Mouse (Mus musculus) brain, adult 10 weeks (tissue): ENCODE results near the gene Tusc1. TPM values are rescaled to one million over a fixed set of nuclear protein-coding genes. Genes with fewer than 3 reads are reported as not detected.

ENCODE experiments used
- polyA plus RNA-seq: library from polyadenylated mRNA; stranded (reverse); fragments of 350-450 nt; fragmentation: Illumina TruSeq; extraction: RNeasy Lipid Tissue Mini Kit (QIAGEN cat#74804); gene quantifications from one replicate; pipeline ENCODE4 v1.2.3, GENCODE M21; 2015; ENCODE audit warnings: low read depth, low replicate concordance

The Tusc1 gene
- polyA plus RNA-seq, result 5.1 TPM

DNA sequence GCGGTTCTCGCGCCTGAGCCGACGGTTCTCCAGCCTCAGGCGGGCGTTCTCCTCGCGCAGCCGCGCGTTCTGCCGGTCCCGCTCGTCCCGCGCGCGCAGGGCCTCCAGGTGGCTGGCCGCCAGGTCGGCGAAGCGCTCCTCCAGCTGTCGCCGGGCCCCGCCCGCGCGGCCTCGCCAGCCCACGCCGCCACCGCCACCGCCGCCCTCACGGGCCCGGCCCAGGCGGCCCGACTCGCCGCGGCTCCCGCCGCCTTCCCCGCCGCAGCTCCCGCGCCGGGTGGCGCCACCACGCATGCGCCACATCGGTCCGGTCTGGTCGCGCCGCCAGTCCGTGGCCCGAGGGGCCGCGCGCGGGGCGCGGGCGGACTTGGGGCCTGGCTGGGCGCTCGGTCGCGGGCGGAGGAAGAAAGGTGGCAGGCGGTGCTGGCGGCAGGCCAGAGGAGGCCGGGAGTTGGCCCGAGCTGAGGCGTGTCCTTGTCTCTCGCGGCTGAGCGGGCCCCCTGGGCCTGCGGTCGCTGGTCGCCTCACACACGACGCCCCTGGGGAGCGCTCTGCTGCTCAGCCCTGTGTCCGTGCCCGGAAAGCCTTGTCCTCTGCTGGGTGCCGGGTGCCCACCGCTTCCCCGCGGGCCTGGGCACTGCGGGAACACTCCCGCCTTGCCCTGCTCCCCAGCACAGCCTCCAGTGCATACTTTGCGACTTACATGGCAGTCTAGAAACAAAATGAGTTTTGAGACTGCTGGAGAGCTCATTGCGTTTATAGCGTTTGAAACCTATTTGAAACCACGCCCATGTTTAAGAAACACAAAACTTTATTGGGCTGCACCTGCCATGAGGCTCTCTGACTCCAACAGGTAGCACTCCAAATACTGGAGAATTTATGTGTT, at the start of gene Tusc1:
Gene Tusc1 (minus strand): TSS at position 394 of the 886 bp plus-strand sequence.

